Mouse (Mus musculus) heart, embryonic 14.5 days (tissue): ENCODE measurements at regions not wholly inside any gene's neighbourhood (a gene's known extent, or its start where the extent isn't known, plus 50 kb on each side); places are given as distances from the start of the nearest gene placed in this dataset.

ENCODE experiments used
- ATAC-seq: fragments of 200-750 bp; cut with Nextera tagmentation; 2 replicates; pipeline ENCODE4 v1.8.0; 2017; ENCODE audit warnings: low read depth, moderate TSS enrichment; ENCODE audit not compliant: insufficient number of reproducible peaks, insufficient read depth, low FRiP score
- H3K27ac ChIP-seq, 2 experiments: fragments of 200-500 bp in 1 of 2; fragments of 300-500 bp in 1 of 2; sonication (generic) in 1 of 2; replicated peaks in 1 of 2; 2 replicates each; pipeline ENCODE4 v1.5.1; 2012 to 2014; ENCODE audit warnings: low read depth in 2 of 2, low read length in 2 of 2, control low read depth in 1 of 2, mild to moderate bottlenecking in 1 of 2, mixed read lengths in 1 of 2; ENCODE audit not compliant: control insufficient read depth in 1 of 2, insufficient read depth in 1 of 2
- H3K27me3 ChIP-seq: fragments of 300-500 bp; sonication (generic); 2 replicates; pipeline ENCODE4 v1.6.1; 2014; ENCODE audit warnings: mild to moderate bottlenecking, low read length, control low read depth; ENCODE audit not compliant: control insufficient read depth, insufficient read depth
- H3K36me3 ChIP-seq: fragments of 300-500 bp; sonication (generic); 2 replicates; pipeline ENCODE4 v1.6.1; 2014; ENCODE audit warnings: mild to moderate bottlenecking, control low read depth, low read length, mixed read lengths; ENCODE audit not compliant: control insufficient read depth, insufficient read depth
- H3K4me1 ChIP-seq, 2 experiments: fragments of 200-500 bp in 1 of 2; fragments of 300-500 bp in 1 of 2; sonication (generic) in 1 of 2; 2 replicates each; pipeline ENCODE4 v1.6.1; 2012 to 2014; ENCODE audit warnings: low read length in 2 of 2, control low read depth in 1 of 2, mixed read lengths in 1 of 2; ENCODE audit not compliant: control insufficient read depth in 2 of 2, insufficient read depth in 2 of 2
- H3K4me2 ChIP-seq: fragments of 300-500 bp; sonication (generic); 2 replicates; pipeline ENCODE4 v1.6.1; 2014; ENCODE audit warnings: mild to moderate bottlenecking, low read length
- H3K4me3 ChIP-seq, 2 experiments: fragments of 200-500 bp in 1 of 2; fragments of 300-500 bp in 1 of 2; sonication (generic) in 1 of 2; 2 replicates each; pipeline ENCODE4 v1.5.1; 2012 to 2014; ENCODE audit warnings: low read length in 2 of 2, mild to moderate bottlenecking in 2 of 2, control low read depth in 1 of 2, low read depth in 1 of 2, moderate library complexity in 1 of 2; ENCODE audit not compliant: control insufficient read depth in 1 of 2, insufficient read depth in 1 of 2
- H3K9ac ChIP-seq: fragments of 300-500 bp; sonication (generic); 2 replicates; pipeline ENCODE4 v1.6.1; 2014; ENCODE audit warnings: mild to moderate bottlenecking, low read length
- H3K9me3 ChIP-seq: fragments of 300-500 bp; sonication (generic); 2 replicates; pipeline ENCODE4 v1.6.1; 2016; ENCODE audit warnings: low read length, control low read depth; ENCODE audit not compliant: control insufficient read depth
- WGBS: fragments of 180-500 bp; shearing (Covaris S2); extraction: QIAGEN DNeasy Blood & Tissue Kit; methylation state at CpG from one replicate; pipeline ENCODE4 v1.1.7; 2014; 5-methylcytosine and 5-hydroxymethylcytosine counted together

DNA sequence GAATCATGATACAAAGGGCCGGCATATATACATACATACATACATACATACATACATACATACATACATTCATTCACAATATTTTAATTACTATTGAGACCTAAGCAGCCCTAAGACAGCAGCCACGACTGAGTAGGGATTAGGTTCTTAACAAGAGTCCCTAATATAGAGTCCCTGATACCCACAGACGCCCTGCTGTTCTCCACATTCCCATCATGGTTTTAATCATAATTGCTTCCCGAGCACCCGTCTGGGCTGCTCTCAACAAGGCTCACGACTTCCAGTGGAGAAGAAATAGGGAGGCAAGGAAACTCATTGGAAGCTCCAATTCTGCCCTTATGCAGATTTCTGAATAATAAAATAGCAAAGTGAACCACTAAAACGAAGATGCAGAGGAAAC lies 120.6 kb upstream of the Chmp2b start:
- H3K27ac ChIP-seq = no peak overlapping the region
- no peaks in the 10 kb centered on the region for H3K4me1 ChIP-seq
- WGBS = 43% methylated on average over 7 of the region's 7 CpGs
- no peak overlapping the region for H3K4me3 ChIP-seq
- H3K36me3 ChIP-seq = no peaks in the 10 kb centered on the region
- ATAC-seq = no peak
- no peaks in the 10 kb centered on the region for H3K27me3 ChIP-seq
- no peak overlapping the region for H3K9ac ChIP-seq
- H3K4me2 ChIP-seq = no peak overlapping the region
- no peaks in the 10 kb centered on the region for H3K9me3 ChIP-seq

DNA sequence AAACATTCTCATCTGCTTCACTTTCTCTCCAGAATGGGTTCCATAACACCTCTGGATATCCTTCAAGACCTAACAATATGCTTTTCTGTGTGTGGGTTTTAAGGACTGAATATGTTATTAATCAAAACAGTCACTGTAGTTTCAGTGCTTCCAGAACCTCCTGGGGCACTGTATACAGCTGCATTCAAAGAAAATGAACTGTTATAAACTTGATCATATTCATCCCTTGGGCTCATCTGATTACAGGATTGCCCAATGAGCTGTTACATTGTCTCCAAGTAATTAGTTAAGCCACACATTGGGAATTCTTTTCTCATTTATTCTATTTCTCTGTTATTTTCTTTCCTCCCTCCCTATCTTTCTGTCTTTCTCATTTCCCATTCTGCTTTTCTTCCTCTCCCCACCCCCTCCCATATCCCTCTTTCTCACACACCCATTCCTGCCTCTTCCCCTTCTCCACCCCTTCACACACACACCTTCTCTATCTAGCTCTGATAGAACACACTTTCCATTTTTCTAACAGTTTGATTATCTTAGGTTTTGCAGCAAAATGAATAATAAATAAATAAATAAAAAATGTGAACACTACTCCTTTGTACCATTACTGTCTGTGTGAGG lies 121.3 kb upstream of the Chmp2b start:
- no peak for ATAC-seq
- Histone ChIP-seq H3K27ac (no peak overlapping the region), H3K9ac (no peak overlapping the region), H3K4me3 (no peak overlapping the region), H3K4me1 (no peaks in the 10 kb centered on the region), H3K4me2 (no peak overlapping the region), H3K36me3 (no peaks in the 10 kb centered on the region), H3K27me3 (no peaks in the 10 kb centered on the region), H3K9me3 (no peaks in the 10 kb centered on the region)

DNA sequence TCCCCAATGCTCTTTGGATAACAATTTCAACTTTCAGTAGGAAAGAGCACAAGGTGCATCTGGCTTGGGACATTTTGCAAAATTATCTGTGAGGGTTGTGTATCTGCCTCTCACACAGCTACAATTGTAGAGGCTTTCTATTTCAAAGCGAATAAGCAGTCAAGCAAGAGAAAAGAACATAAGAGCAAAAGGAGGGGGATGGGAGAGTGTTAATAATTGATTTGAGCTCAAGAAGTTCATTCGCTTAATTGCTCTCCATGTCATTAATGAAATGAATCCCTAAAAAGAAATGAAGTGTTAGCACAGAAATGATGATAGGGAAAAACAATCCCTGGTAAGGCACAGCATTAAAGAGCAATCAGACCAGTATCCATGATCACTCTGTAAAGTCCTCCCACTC lies 121.4 kb upstream of the Vgll3 start:
- Histone ChIP-seq H3K4me1 (no peaks in the 10 kb centered on the region), H3K9ac (no peak overlapping the region), H3K27ac (no peak overlapping the region), H3K9me3 (no peaks in the 10 kb centered on the region), H3K4me2 (no peak overlapping the region), H3K4me3 (no peak overlapping the region), H3K36me3 (no peaks in the 10 kb centered on the region), H3K27me3 (no peaks in the 10 kb centered on the region)
- ATAC-seq = no peak
- WGBS = 73% methylated on average over 2 of the region's 2 CpGs

DNA sequence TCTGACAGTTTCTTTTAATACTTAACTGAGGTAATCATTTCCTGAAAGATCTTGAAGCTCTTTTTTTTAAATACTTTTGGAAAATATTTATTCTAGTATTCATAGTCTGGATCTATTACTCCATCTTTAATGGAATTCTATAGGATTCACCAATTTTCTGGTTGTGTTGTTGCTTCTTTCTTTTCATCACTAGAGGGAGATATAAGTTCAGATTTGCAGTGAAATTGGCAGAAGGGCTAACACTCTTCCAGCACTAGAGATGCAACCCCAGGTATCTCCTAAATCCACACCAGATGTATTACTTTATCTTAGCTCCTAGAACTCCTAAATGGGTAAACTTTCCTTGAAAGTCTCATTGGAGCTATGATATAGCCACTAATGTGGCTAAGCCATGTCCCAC lies 99.4 kb upstream of the Vgll3 start:
- ATAC-seq = no peak
- H3K27ac ChIP-seq = no peak overlapping the region

DNA sequence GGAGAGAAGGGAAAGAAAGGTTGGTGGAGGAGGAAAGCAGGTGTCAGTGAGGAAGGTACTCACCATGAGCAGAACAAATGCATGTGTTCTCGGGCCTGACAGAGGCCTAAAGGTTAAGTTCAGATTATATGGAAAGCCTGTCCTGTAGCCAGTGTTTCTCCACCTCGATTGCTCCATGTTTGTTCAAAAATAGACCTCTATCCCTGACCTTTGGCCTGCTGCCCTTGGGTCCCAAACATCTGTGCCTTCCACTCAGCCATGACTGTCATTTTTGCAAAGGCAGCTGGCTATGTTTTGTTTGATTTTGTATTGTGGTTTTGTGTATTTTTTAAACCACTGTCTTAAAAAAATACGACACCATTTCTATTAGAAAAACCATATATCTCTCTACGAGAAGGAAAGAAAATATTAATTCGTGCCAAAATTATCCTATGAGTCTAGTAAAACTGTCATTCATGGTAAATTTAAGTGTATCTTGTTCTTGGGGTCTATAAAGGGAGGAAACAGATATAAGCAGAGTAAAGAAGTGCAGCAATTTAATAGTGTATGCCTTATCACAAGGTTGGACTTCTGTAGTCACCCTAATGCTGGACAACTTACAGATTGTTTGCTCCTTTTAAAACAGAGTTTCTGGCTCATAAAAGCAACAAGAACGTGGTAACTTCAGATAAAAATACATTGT lies 96.1 kb upstream of the Vgll3 start:
- Histone ChIP-seq H3K4me1 (no peaks in the 10 kb centered on the region), H3K9me3 (no peaks in the 10 kb centered on the region), H3K27ac (no peak overlapping the region), H3K36me3 (no peaks in the 10 kb centered on the region), H3K4me2 (no peak overlapping the region), H3K9ac (no peak overlapping the region), H3K27me3 (no peaks in the 10 kb centered on the region), H3K4me3 (no peak overlapping the region)
- WGBS = 66% methylated on average over 6 of the region's 6 CpGs
- ATAC-seq = no peak

More for the DNA sequence above, 99.4 kb upstream of the Vgll3 start:
- Histone ChIP-seq H3K9me3 (no peaks in the 10 kb centered on the region), H3K9ac (no peak overlapping the region), H3K27me3 (no peaks in the 10 kb centered on the region), H3K4me3 (no peak overlapping the region), H3K4me1 (no peaks in the 10 kb centered on the region), H3K4me2 (no peak overlapping the region), H3K36me3 (no peaks in the 10 kb centered on the region)

DNA sequence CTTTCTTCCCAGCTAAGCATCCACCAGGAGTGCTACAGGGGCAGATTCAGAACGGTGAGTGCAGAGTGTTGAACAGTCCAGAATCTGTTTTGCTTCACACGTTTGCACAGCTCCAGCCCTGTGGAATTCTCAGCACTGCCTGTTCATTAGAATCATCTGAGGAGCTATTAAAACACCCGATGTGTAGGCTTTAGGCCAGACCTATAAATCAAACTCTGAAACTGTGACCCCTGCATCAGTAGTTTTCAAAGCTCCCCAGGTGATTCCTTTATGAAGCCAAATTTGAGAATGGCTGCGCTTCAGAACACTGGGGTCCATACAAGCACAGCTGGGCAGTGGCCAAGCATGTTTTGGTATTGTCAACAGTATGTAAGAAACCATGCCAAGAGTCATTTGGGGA lies 94.1 kb upstream of the Vgll3 start:
- Histone ChIP-seq H3K27ac (no peak overlapping the region), H3K4me2 (no peak overlapping the region), H3K9ac (no peak overlapping the region), H3K4me3 (no peak overlapping the region), H3K27me3 (no peaks in the 10 kb centered on the region), H3K9me3 (no peaks in the 10 kb centered on the region), H3K36me3 (no peaks in the 10 kb centered on the region), H3K4me1 (no peaks in the 10 kb centered on the region)
- 58% methylated on average over 4 of the region's 4 CpGs for WGBS
- ATAC-seq = no peak

DNA sequence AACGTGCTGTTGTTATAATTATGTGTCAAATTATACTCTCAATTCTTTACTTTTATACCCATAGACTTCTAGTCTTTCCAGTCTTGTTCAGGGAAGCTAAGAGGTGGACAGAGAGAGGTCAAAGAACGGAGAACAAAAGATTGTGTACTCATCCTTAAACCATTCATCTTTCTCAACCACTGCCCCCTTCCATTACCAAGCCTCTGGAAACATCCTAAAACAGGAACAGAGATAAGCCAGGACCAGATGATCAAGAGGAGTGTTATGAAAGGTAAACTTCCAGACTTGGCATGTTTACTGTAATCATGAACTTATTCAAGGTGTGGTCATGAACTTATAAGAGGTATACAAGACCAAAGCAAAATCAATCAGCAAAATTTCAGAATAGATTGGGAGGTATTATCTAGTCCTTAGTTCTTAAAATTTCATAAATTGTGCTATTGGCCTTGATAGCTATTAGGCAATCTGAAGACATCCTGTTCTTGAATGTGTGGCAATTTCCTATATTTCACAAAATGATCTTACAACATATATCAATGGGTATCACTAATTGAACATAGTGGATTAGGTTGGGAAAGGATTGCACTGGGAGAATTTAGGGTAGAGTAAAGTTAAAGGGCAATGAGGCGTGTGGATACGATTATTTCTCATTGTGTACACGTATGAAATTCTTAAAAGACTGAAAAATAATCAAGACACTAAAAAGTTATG lies 89.3 kb upstream of the Vgll3 start:
- Histone ChIP-seq H3K4me1 (no peaks in the 10 kb centered on the region), H3K4me3 (no peak overlapping the region), H3K27ac (no peak overlapping the region), H3K4me2 (no peak overlapping the region), H3K27me3 (no peaks in the 10 kb centered on the region), H3K9me3 (no peaks in the 10 kb centered on the region), H3K9ac (no peak overlapping the region), H3K36me3 (no peaks in the 10 kb centered on the region)
- no peak for ATAC-seq
- WGBS = 72% methylated on average over 5 of the region's 5 CpGs
